Mouse (Mus musculus): Measurements from ENCODE around the gene Hoxb7. TPM values are rescaled to one million over a fixed set of nuclear protein-coding genes. Genes with fewer than 3 reads are reported as not detected.

The Hoxb7 gene
- polyA plus RNA-seq, 1 experiment from 2014 or later: 8.3 TPM

DNA sequence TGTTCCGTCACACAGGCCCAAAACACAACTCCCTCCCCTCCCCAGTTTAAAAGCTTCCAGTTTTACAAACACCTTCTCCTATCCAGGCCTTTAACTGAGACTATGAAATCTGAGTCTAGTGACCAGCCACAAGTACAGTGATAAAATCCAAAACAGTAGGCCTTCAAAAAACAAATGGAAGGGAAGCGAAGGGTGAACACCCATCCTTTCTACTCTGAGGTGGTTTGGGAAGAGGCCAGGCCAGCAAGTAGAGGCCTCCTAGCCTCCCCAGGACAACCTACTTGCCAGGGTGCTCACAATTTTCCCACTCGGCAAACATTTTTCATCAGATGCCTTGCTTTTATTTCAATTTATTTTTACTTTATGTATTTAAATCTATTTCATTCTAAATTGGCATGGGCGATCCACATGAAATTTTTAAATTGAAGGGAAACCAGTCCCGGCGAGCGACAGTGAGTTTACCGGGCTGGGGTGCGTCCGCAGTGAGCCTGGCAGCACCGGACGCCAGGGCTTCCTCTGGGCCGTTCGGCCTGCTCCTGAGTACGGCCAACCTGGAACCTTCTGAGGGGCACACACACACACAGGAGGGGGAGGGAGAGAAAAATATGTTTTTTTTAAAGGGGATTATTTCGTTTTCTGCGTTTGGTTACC is 4.4 kb downstream of the Hoxb7 start:
- peaks cover 63% of the 10 kb centered on the region for H3K27me3 ChIP-seq (ENCODE audit: control insufficient read depth, insufficient read depth, low read length)
- H3K9ac ChIP-seq (ENCODE audit: low read length): no peak overlapping the region
- no peak for ATAC-seq (ENCODE audit: insufficient read depth, low FRiP score)
- H3K36me3 ChIP-seq (ENCODE audit: control insufficient read depth, insufficient read depth, low read length): no peaks in the 10 kb centered on the region
- H3K4me2 ChIP-seq (ENCODE audit: low read depth, low read length): no peak overlapping the region
- no peak overlapping the region for H3K4me3 ChIP-seq (replicated peaks; ENCODE audit: low read length)
- H3K4me1 ChIP-seq (ENCODE audit: control insufficient read depth, insufficient read depth, low read length): peaks cover 6% of the 10 kb centered on the region; the same call in 1 of the 2 replicates
- H3K27ac ChIP-seq (ENCODE audit: low read length): no peak overlapping the region
- H3K9me3 ChIP-seq (replicated peaks; ENCODE audit: control insufficient read depth, low read length): no peaks in the 10 kb centered on the region
- WGBS: 29% methylated on average over 17 of the region's 17 CpGs

DNA sequence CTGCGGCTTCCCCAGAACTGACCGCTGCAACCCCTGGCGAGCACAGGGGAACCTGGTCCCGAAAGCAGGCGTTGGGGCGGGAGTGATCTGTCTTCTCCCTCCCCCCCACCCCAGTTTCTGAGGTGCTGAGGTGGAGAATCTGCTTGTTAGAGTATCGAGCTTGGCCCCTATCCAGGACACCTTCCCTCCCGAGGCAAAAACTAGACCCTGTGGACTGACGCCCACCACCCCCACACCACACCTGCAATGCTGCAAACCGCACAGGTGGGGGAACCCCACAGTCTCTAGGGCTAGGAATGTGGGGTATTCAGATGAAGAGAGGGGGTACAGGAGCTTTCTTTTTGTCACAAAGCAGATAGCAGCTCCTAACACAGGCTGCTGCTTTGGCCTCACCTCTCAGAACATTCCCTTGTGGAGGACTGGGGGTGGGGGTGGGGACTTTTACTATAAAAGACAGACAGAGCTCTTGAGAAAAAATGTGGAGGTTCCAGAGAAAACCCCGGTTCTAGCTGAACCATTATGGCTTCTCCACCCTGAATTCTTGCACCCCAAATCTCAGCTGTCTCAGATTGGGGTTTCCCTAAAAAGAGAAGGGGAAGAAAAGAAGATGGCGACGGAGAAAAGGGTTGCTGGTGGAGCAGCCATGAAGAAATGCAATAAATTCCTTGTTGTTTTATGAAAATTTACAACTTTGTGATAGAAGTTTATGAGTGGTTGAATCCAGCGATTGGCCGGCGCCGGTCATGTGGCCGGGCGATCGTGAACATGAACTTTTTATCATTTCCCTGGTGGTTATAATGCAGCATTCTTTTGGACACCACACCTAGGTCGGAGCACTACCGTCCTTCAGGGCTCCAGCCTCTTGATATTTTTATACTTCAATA is 5.5 kb downstream of the Hoxb7 start, which contains the start of gene Hoxb6:
Hoxb6 (plus strand) TSS at position 796 of the 884 bp plus-strand sequence.
- ATAC-seq (ENCODE audit: insufficient read depth, low FRiP score): no peak
- Histone ChIP-seq H3K27ac (ENCODE audit: low read length) (peak within 1 kb of the TSS; percentile 88), H3K4me2 (ENCODE audit: low read depth, low read length) (peak within 1 kb of the TSS; percentile 50), H3K9ac (ENCODE audit: low read length) (peak within 1 kb of the TSS; percentile 55), H3K9me3 (replicated peaks; ENCODE audit: control insufficient read depth, low read length) (no peaks in the 10 kb centered on the region), H3K36me3 (ENCODE audit: control insufficient read depth, insufficient read depth, low read length) (no peaks in the 10 kb centered on the region), H3K4me1 (ENCODE audit: control insufficient read depth, insufficient read depth, low read length) (peaks cover 11% of the 10 kb centered on the region), H3K27me3 (ENCODE audit: control insufficient read depth, insufficient read depth, low read length) (peaks cover 74% of the 10 kb centered on the region), H3K4me3 (replicated peaks; ENCODE audit: low read length) (peak within 1 kb of the TSS; percentile 44)
- 15% methylated on average over 22 of the region's 22 CpGs for WGBS

DNA sequence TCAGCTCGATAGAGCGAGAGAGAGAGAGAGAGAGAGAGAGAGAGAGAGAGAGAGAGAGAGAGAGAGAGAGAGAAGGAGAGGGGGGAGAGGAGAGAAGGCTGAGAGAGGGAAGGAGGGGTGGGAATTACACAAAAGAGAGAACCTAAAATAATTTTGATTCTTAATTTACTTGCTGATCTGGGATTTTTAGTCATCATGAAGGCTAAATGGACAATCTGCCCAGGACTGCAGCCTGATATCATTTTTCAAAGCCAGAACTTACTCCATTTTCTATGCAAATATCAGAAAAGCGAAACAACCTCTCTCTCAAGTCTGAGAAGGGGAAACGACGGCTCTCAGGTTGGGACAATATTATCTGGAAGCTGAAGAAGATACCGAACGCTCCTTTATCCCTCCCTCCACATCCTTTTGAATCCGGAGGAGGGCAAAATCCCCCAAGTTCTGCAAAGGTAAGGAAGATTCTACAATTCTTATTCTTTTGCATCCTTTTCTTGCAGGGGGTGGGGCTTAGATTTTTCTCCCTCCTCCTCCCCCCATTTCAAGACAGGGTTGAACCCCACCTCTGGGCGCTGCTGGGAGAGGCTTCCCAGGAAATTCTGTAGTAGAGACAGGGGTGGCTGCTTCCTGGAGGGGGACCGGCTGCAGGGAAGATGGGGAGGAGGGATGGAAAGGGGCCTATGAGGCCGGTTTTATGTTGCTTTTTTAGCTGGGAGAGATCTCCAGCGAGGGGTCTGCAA is 6.3 kb downstream of the Hoxb7 start:
- H3K4me1 ChIP-seq (ENCODE audit: control insufficient read depth, insufficient read depth, low read length): peaks cover 11% of the 10 kb centered on the region
- peak overlapping the region; percentile 44 for H3K4me3 ChIP-seq (replicated peaks; ENCODE audit: low read length)
- H3K27ac ChIP-seq (ENCODE audit: low read length): peak overlapping the region; percentile 88
- ATAC-seq (ENCODE audit: insufficient read depth, low FRiP score): no peak
- no peaks in the 10 kb centered on the region for H3K9me3 ChIP-seq (replicated peaks; ENCODE audit: control insufficient read depth, low read length)
- H3K4me2 ChIP-seq (ENCODE audit: low read depth, low read length): peak overlapping the region; percentile 50
- no peaks in the 10 kb centered on the region for H3K36me3 ChIP-seq (ENCODE audit: control insufficient read depth, insufficient read depth, low read length)
- peak overlapping the region; percentile 49 for H3K9ac ChIP-seq (ENCODE audit: low read length)
- WGBS: 15% methylated on average over 12 of the region's 12 CpGs
- peaks cover 78% of the 10 kb centered on the region for H3K27me3 ChIP-seq (ENCODE audit: control insufficient read depth, insufficient read depth, low read length)

DNA sequence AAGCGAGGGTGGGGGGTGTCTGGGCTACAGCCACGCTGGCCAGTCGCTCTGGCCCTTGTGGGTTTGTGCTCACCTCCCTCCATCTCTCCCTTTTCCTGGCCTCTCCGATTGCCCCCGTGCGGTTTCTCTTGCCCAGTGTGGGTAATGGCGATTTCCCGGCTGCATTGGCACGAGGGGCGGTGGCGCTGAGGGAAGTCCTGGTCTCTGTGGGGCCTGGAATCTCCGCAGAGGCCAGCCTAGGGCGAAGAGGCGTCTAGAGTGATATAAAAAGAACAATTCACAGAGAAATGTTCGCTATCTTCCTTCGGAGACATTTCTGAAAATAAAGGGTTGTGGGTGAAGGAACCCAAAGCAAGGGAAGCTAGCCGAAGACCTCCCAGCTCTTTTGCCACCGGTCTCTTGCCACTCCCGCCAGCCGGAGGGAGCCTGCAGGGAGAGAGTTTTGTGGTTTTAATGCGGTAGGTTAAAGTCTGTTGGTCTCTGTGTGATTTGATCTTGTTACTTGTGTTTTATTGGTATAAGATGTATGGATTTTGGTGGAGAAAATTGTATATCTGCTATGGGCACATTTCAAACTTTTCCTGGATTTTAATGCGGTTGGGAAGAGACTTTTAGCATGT is 7.0 kb downstream of the Hoxb7 start:
- no peak for ATAC-seq (ENCODE audit: insufficient read depth, low FRiP score)
- Histone ChIP-seq H3K27me3 (ENCODE audit: control insufficient read depth, insufficient read depth, low read length) (peaks cover 78% of the 10 kb centered on the region), H3K9ac (ENCODE audit: low read length) (peak overlapping the region; percentile 49), H3K4me1 (ENCODE audit: control insufficient read depth, insufficient read depth, low read length) (peaks cover 14% of the 10 kb centered on the region), H3K36me3 (ENCODE audit: control insufficient read depth, insufficient read depth, low read length) (no peaks in the 10 kb centered on the region), H3K4me3 (replicated peaks; ENCODE audit: low read length) (peak overlapping the region; percentile 44), H3K4me2 (ENCODE audit: low read depth, low read length) (peak overlapping the region; percentile 50), H3K27ac (ENCODE audit: low read length) (peak overlapping the region; percentile 88), H3K9me3 (replicated peaks; ENCODE audit: control insufficient read depth, low read length) (no peaks in the 10 kb centered on the region)
- WGBS: 16% methylated on average over 22 of the region's 22 CpGs

DNA sequence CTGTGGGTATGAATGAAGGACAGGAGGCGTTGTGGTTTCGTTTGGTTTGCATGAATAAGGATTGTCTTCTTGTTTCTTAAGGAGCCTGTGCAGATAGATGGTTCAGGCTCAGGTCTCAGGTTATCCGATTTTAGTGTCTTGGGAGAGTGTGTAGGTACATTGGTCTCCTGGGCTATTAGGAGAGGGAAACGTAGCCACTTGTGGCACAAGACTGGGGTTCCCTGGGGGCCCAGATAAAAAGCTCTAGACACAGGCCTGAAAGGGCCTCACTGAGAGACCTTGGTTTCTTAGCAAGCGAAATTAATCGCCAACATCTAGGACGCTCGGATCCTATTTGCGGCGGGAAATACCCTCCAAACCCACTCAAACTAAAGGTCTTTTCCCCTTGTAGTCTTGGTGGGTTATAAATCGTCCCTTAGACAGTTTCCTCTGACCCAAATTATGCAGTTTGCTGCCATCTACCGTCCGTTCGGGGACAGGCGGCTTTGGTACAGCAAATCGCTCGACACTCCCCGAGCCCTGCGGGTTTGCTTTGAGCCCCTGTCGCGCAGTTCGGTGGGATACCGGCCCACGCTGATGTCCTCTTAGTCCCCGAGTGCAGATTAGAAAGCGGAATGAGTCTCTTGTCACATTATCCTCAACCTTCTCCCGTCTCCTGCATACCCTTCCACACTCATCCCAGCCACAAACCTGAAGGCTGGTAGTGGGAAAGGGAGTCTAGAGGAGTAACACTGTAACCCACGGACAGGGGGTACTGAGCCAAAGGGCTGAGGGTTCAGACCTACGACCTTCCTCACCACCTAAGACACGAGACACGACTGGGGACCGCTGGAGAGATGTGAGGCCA is 8.0 kb downstream of the Hoxb7 start:
- Histone ChIP-seq H3K36me3 (ENCODE audit: control insufficient read depth, insufficient read depth, low read length) (no peaks in the 10 kb centered on the region), H3K4me1 (ENCODE audit: control insufficient read depth, insufficient read depth, low read length) (peaks cover 16% of the 10 kb centered on the region), H3K27ac (ENCODE audit: low read length) (peak overlapping the region; percentile 55; the same call in 1 of the 2 replicates), H3K9me3 (replicated peaks; ENCODE audit: control insufficient read depth, low read length) (no peaks in the 10 kb centered on the region), H3K4me3 (replicated peaks; ENCODE audit: low read length) (peak overlapping the region; percentile 44), H3K27me3 (ENCODE audit: control insufficient read depth, insufficient read depth, low read length) (peaks cover 79% of the 10 kb centered on the region), H3K9ac (ENCODE audit: low read length) (peak overlapping the region; percentile 60), H3K4me2 (ENCODE audit: low read depth, low read length) (peak overlapping the region; percentile 50)
- no peak for ATAC-seq (ENCODE audit: insufficient read depth, low FRiP score)
- 2% methylated on average over 32 of the region's 32 CpGs for WGBS

DNA sequence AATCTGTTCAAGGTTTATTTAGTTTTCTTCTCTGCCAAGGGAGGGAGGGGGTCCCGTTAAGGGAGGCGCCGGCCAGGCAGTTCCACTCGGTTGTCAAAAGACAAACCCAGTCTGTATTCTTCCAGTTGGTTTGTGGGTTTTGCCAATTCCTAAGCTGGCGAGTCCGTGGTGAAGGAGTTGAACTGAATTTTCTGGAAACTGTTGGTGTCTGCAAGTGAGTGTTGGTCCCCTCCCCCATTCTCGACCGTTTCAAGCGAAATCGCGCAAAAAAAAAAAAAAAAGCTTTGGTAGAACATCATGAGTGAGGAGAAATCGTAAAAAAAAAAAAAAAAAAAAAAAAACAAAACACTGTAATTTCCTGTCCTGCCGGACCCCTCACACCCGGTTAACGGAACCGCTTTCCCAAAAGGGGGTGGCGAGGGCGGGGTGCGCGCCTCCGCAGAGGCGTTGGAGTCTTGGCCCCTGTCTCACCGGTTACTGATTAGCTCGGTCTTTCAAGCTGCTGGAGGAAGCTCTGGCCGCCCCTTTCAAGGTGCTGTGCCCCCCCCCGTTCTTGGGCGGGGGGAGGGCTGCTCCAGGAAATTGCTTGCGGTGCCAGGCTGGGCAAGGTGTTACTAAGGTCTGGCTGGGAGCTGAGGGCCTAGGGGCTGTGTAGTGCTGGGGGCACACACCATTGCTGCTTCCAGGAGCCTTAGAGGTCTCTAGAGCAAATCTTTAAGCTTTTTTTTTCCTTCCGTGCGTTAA is 8.8 kb downstream of the Hoxb7 start:
- H3K9ac ChIP-seq (ENCODE audit: low read length): peak overlapping the region; percentile 60
- whole genome bisulfite sequencing: 2% methylated on average over 30 of the region's 30 CpGs
- H3K4me1 ChIP-seq (ENCODE audit: control insufficient read depth, insufficient read depth, low read length): peaks cover 21% of the 10 kb centered on the region
- H3K4me2 ChIP-seq (ENCODE audit: low read depth, low read length): peak overlapping the region; percentile 50
- H3K9me3 ChIP-seq (replicated peaks; ENCODE audit: control insufficient read depth, low read length): no peaks in the 10 kb centered on the region
- ATAC-seq (ENCODE audit: insufficient read depth, low FRiP score): no peak
- peaks cover 81% of the 10 kb centered on the region for H3K27me3 ChIP-seq (ENCODE audit: control insufficient read depth, insufficient read depth, low read length)
- H3K4me3 ChIP-seq (replicated peaks; ENCODE audit: low read length): peak overlapping the region; percentile 44
- H3K36me3 ChIP-seq (ENCODE audit: control insufficient read depth, insufficient read depth, low read length): no peaks in the 10 kb centered on the region
- H3K27ac ChIP-seq (ENCODE audit: low read length): 0 out of 2 replicates have a peak overlapping the region, but pooled peaks have one; percentile 14

DNA sequence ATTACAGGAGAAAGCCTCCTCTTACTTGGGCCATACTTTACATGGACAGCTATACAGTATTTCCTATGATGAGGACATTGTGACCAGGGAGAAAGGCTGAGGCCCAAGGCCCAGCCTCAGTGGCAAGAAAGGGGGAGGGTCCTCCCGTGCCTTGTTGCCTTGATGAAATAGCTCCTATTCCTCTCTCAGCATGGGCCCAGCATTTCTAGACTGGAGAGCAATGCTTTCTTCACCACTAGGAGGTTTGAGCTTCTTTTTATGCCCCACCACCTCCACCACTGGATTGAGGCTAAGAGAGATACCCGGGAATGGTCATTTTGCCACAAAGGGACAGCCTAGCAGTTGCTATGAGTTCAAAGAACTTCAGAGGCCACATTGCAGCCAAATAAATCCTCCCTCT is 10.6 kb downstream of the Hoxb7 start:
- H3K9me3 ChIP-seq (replicated peaks; ENCODE audit: control insufficient read depth, low read length): no peaks in the 10 kb centered on the region
- peak overlapping the region; percentile 50; the same call in 1 of the 2 replicates for H3K4me2 ChIP-seq (ENCODE audit: low read depth, low read length)
- 0 out of 2 replicates have a peak overlapping the region, but pooled peaks have one; percentile 14 for H3K27ac ChIP-seq (ENCODE audit: low read length)
- peak overlapping the region; percentile 8; the same call in 1 of the 2 replicates for H3K9ac ChIP-seq (ENCODE audit: low read length)
- peaks cover 73% of the 10 kb centered on the region for H3K27me3 ChIP-seq (ENCODE audit: control insufficient read depth, insufficient read depth, low read length)
- no peak for ATAC-seq (ENCODE audit: insufficient read depth, low FRiP score)
- H3K4me3 ChIP-seq (replicated peaks; ENCODE audit: low read length): no peak overlapping the region
- 30% methylated on average over 2 of the region's 2 CpGs for WGBS
- H3K36me3 ChIP-seq (ENCODE audit: control insufficient read depth, insufficient read depth, low read length): no peaks in the 10 kb centered on the region
- peaks cover 26% of the 10 kb centered on the region for H3K4me1 ChIP-seq (ENCODE audit: control insufficient read depth, insufficient read depth, low read length)

Data from stomach, embryonic 16.5 days (tissue).